Mouse (Mus musculus) spleen, adult 2 months (tissue): ENCODE measurements at regions not wholly inside any gene's neighbourhood (a gene's known extent, or its start where the extent isn't known, plus 50 kb on each side); places are given as distances from the start of the nearest gene placed in this dataset.

Experiments used
- DNase-seq, 2 experiments: peaks; one replicate each; pipeline versions ENCODE4 v3.0.0 to v3.0.0-alpha.2; 2012 to 2021; ENCODE audit warnings: low spot score in 2 of 2, low read depth in 1 of 2
- H3K27ac ChIP-seq: fragments of 200-500 bp; 2 replicates; pipeline ENCODE4 v1.5.1; 2012; ENCODE audit warnings: low read length, inconsistent platforms; ENCODE audit not compliant: insufficient read depth
- H3K27me3 ChIP-seq: fragments of 200-500 bp; 2 replicates; pipeline ENCODE4 v1.6.1; 2012; ENCODE audit warnings: mild to moderate bottlenecking, moderate library complexity, low read length, inconsistent platforms; ENCODE audit not compliant: control insufficient read depth, insufficient read depth
- H3K36me3 ChIP-seq: fragments of 200-500 bp; 2 replicates; pipeline ENCODE4 v1.6.1; 2012; ENCODE audit warnings: mild to moderate bottlenecking, low read length, inconsistent platforms; ENCODE audit not compliant: control insufficient read depth, insufficient read depth
- H3K4me1 ChIP-seq: fragments of 200-500 bp; 2 replicates; pipeline ENCODE4 v1.6.1; 2011; ENCODE audit warnings: inconsistent platforms; ENCODE audit not compliant: control insufficient read depth, insufficient read depth, insufficient read length
- H3K4me3 ChIP-seq: fragments of 200-500 bp; 2 replicates; pipeline ENCODE4 v1.5.1; 2011; ENCODE audit warnings: mild to moderate bottlenecking, inconsistent platforms; ENCODE audit not compliant: insufficient read depth, insufficient read length; ENCODE audit errors: extremely low read depth
- CTCF ChIP-seq: fragments of 200-500 bp; IDR thresholded peaks from 2 replicates; pipeline ENCODE4 v1.5.1; 2011; ENCODE audit warnings: mild to moderate bottlenecking, inconsistent platforms; ENCODE audit not compliant: insufficient read depth, insufficient read length, insufficient replicate concordance; ENCODE audit errors: extremely low read depth
- POLR2A ChIP-seq: fragments of 200-500 bp; IDR thresholded peaks from 2 replicates; pipeline ENCODE4 v1.6.1; 2011; ENCODE audit warnings: low read depth, low read length, inconsistent platforms
- WGBS: fragments of 180-500 bp; shearing (Covaris S2); methylation state at CpG from one replicate; pipeline ENCODE4 v1.1.7; 2018; 5-methylcytosine and 5-hydroxymethylcytosine counted together

GRCm38 (mm10) chr1:152313480-152313879, 73.0 kb downstream of the Tsen15 start:
- H3K4me1 ChIP-seq, result no peaks in the 10 kb centered on the region
- H3K36me3 ChIP-seq, result no peaks in the 10 kb centered on the region

GRCm38 (mm10) chr1:152305461-152305860, 81.0 kb downstream of the Tsen15 start:
- no peak overlapping the region for H3K4me3 ChIP-seq
- DNase-seq, result no peak
- TF ChIP-seq POLR2A (no peak), CTCF (no peak)
- no peak overlapping the region for H3K27ac ChIP-seq
- 54% methylated on average over 3 of the region's 3 CpGs for WGBS
- H3K36me3 ChIP-seq, result no peaks in the 10 kb centered on the region
- H3K4me1 ChIP-seq, result no peaks in the 10 kb centered on the region
- H3K27me3 ChIP-seq, result no peaks in the 10 kb centered on the region

More at GRCm38 (mm10) chr1:152313480-152313879, 73.0 kb downstream of the Tsen15 start:
- Histone ChIP-seq H3K4me3 (no peak overlapping the region), H3K27me3 (no peaks in the 10 kb centered on the region), H3K27ac (no peak overlapping the region)
- no peak for TF ChIP-seq POLR2A
- no peak for TF ChIP-seq CTCF
- WGBS, result 83% methylated on average over 2 of the region's 2 CpGs
- DNase-seq, result peak in 1 of 2 experiments; percentile 7

DNA sequence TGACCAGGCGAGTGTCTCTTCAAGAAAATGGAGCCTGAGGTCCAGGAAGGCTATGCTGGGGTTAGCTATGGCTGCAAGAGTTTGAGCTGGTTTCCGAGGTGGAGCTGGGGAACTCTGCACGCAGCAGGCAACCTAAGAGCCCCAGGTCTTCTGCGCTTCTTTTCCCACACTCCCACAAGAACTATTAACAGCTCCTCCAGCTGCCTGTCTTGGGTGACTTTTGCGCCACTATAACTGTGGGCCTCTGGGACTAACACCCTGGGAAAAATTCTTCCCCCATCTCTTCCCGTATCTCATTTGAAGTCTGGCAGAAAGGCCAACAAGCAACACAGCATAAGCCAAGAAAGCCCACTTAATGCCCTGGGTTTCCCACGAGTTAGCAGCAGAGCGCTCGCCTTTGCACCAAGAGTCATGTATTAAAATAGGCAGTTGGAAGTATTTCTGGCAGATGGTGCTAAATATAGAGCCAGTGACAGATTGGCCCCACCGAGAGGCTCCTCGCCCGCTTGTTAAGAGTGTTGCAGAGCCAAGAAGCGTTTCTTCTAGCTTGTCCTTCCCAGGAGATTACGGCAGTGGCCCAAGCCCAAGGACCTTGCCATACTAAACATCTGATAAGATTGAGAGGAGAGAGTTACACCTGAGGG, 81.9 kb downstream of the Tsen15 start:
- no peak overlapping the region; the same call in 1 of the 2 replicates for H3K27ac ChIP-seq
- no peaks in the 10 kb centered on the region for H3K4me1 ChIP-seq
- no peak for TF ChIP-seq POLR2A
- H3K36me3 ChIP-seq, result no peaks in the 10 kb centered on the region
- DNase-seq, result no peak
- WGBS, result 63% methylated on average over 14 of the region's 14 CpGs
- no peak overlapping the region for H3K4me3 ChIP-seq
- H3K27me3 ChIP-seq, result no peaks in the 10 kb centered on the region

- TF ChIP-seq POLR2A (no peak), CTCF (no peak)
- Histone ChIP-seq H3K27me3 (no peaks in the 10 kb centered on the region), H3K36me3 (no peaks in the 10 kb centered on the region), H3K4me1 (no peaks in the 10 kb centered on the region), H3K4me3 (no peak overlapping the region), H3K27ac (no peak overlapping the region)
- 90% methylated on average over 8 of the region's 8 CpGs for WGBS
- DNase-seq, result no peak
Observed at GRCm38 (mm10) chr1:152301355-152301754, 85.1 kb downstream of the Tsen15 start.

DNA sequence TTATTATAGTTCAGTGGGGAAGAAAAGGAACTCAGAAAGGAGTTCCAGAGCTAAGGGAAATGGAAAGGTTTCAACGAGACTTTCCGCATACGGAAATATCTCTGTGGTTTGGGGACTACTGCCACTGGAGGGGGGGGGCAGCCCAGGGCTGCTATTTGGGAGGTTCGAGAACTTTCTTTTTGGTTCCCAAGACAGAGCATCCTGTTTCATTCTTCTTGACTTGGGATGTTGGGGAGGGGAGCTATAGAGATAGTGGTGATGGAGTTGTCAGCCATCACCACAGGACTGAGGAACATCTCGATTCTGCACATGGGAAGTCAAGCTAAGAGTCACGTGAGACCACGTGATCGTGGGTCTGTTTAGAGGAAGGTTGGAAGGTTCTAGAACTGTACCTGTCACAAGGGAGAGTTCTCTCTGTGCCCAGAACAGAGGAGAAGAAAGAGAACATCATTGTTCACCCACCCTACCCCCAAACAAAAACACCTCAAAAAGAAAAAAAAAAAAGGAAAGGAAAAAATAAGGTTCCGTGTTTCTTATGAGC, 94.2 kb downstream of the Tsen15 start:
- TF ChIP-seq POLR2A, result no peak
- no peak overlapping the region for H3K27ac ChIP-seq
- H3K27me3 ChIP-seq, result no peaks in the 10 kb centered on the region
- H3K4me3 ChIP-seq, result no peak overlapping the region
- 8% methylated on average over 9 of the region's 9 CpGs for WGBS
- peaks cover 12% of the 10 kb centered on the region; the same call in 1 of the 2 replicates for H3K4me1 ChIP-seq
- no peaks in the 10 kb centered on the region for H3K36me3 ChIP-seq
- DNase-seq, result peak in 1 of 2 experiments; percentile 52

DNA sequence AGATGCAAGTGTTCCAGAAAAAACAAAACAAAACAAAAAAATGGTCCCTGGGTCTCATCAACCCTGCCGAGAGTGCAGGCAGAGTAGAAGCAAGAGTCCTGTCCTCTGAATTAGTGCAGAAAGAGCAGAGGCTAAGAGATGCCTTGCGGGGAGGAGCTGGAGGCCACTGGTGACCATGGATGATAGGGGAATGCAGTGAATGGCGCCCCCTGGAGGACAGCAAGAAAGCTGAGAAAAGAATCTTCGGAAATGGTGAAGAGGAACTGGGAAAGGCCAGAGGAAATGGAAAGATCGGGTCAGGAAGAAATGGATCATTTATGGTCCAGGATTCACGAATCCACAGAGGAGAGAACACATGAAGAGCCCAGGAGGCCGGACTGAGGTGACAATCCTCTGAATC, 95.7 kb downstream of the Tsen15 start:
- peaks cover 12% of the 10 kb centered on the region; the same call in 1 of the 2 replicates for H3K4me1 ChIP-seq

More for the DNA sequence above, 95.7 kb downstream of the Tsen15 start:
- 36% methylated on average over 7 of the region's 7 CpGs for WGBS
- TF ChIP-seq CTCF (peak; percentile 56; the same call in 1 of the 2 replicates), POLR2A (no peak)
- Histone ChIP-seq H3K27ac (no peak overlapping the region), H3K4me3 (no peak overlapping the region), H3K27me3 (no peaks in the 10 kb centered on the region), H3K36me3 (no peaks in the 10 kb centered on the region)
- DNase-seq, result peak in 1 of 2 experiments; percentile 34
